Comparison of ENCODE assay signal across 18 mouse cellular contexts in genomic region chr3:127917999-127918661, GRCm38 (mm10). TPM values are rescaled to one million over a fixed set of nuclear protein-coding genes. Genes with fewer than 3 reads are reported as not detected.
DNase-seq lines count a peak whose midpoint lies in the region; ATAC-seq and TF ChIP-seq lines count a peak whose summit lies in the region.
"Had no signal": no experiment of that assay in that cellular context is flagged by ENCODE, and none has a peak within 500 bp of the region (broad histone marks: within the 10 kb centered on the region; RNA-seq: fewer than 3 reads in every experiment).

No protein-coding gene starts in this region.

- H3K36me3 ChIP-seq in G1E (replicated peaks), result no peaks in the 10 kb centered on the region
- H3K36me3 ChIP-seq: embryonic facial prominence, embryonic 15.5 days; forebrain, embryonic 15.5 days; heart, embryonic 10.5 days; limb, embryonic 10.5 days had no signal

- no peak for TF ChIP-seq CTCF in G1E (IDR thresholded peaks at IDR 0.05; ENCODE audit: low read depth, low read length)

- H3K9me3 ChIP-seq in G1E (replicated peaks), result no peaks in the 10 kb centered on the region
- H3K9me3 ChIP-seq: embryonic facial prominence, embryonic 15.5 days; forebrain, embryonic 15.5 days; heart, embryonic 10.5 days; limb, embryonic 10.5 days had no signal

- 0 out of 2 replicates have a peak, but pooled peaks have one; percentile 17 for ATAC-seq in G1E (ENCODE audit: extremely low read depth, insufficient number of reproducible peaks, low FRiP score, poor library complexity, severe bottlenecking)
- peak; percentile 72 to 76; a peak in 3 of 4 replicates for ATAC-seq in hematopoietic stem cell, adult 5-6 weeks (replicated peaks in 1 of 2; ENCODE audit: insufficient read depth in 1 of 2, low FRiP score in 2 of 2, low TSS enrichment in 1 of 2, low read depth in 1 of 2, poor library complexity in 2 of 2, severe bottlenecking in 2 of 2)
- ATAC-seq: forebrain, embryonic 15.5 days; hindbrain, postnatal 0 days; lung, postnatal 0 days; midbrain, embryonic 16.5 days had no signal

- intact Hi-C loops in left cerebral cortex, postnatal 25 days (cut with DNase I), result no loop called here

- H3K27me3 ChIP-seq in G1E (ENCODE audit: insufficient read depth, low read length), result no peaks in the 10 kb centered on the region
- H3K27me3 ChIP-seq: embryonic facial prominence, embryonic 15.5 days; forebrain, embryonic 15.5 days had no signal

- no peak overlapping the region; the same call in 1 of the 2 replicates for H3K4me3 ChIP-seq in G1E (ENCODE audit: low read depth, low read length)
- H3K4me3 ChIP-seq: embryonic facial prominence, embryonic 15.5 days; forebrain, embryonic 15.5 days; gastrocnemius, adult 2 months; heart, embryonic 10.5 days; limb, embryonic 10.5 days had no signal

- DNase-seq in heart, adult 11 months, result peak; percentile 70
- no peak for DNase-seq in heart, adult 9 months (ENCODE audit: low spot score in 2 of 2)
- DNase-seq in G1E (ENCODE audit: low spot score), result no peak
- peak; percentile 61 for DNase-seq in monocyte, adult 2 months (ENCODE audit: low read depth in 1 of 2, low spot score in 2 of 2)
- no peak for DNase-seq in frontal cortex, postnatal 14 days (ENCODE audit: low spot score in 2 of 2)
- DNase-seq in left cerebral cortex, postnatal 25 days (ENCODE audit: low spot score in 2 of 2), result no peak
- no peak for DNase-seq in layer of hippocampus, postnatal 36 days
- DNase-seq: cerebellum, adult 11 months; gastrocnemius, adult 2 months; thymus, postnatal 14 days had no signal

- H3K4me1 ChIP-seq in G1E (ENCODE audit: insufficient read depth, low read depth, low read length), result peaks cover 32% of the 10 kb centered on the region
- H3K4me1 ChIP-seq: embryonic facial prominence, embryonic 15.5 days; forebrain, embryonic 15.5 days; limb, embryonic 10.5 days had no signal

RNA-seq across cellular contexts. Expression of gene Fam241a, which starts 22.0 kb away (rescaled TPM):
- total RNA-seq in G1E (2014; fragmentation: Nextera tagmentation) (16.8 and 27.7 TPM in 2 replicates), G1E (2017) (49.3 and 49.7 TPM in 2 replicates)
- polyA plus RNA-seq in G1E (2012), result 22.5 and 27.2 TPM in 2 replicates
- 6.2 and 10.6 TPM in 2 replicates for total RNA-seq in hematopoietic stem cell, adult 5-6 weeks (2017)
- total RNA-seq in left cerebral cortex, postnatal 25 days (2021), result 1 to 10 TPM; 3.3 to 4.0 TPM
- 1 to 10 TPM; 2.6 to 3.1 TPM for total RNA-seq in layer of hippocampus, postnatal 36 days (2021)

Comparison
In these comparisons a context has a peak if more than half of its experiments do, and no peak if none do; other contexts are left out.
1. DNase-seq: peak in heart, adult 11 months (single experiment) and monocyte, adult 2 months (2 of 2); none in heart, adult 9 months (0 of 2), G1E (single experiment), frontal cortex, postnatal 14 days (0 of 2), left cerebral cortex, postnatal 25 days (0 of 2) and layer of hippocampus, postnatal 36 days (0 of 2).